Mouse (Mus musculus) forebrain, embryonic 15.5 days (tissue): ENCODE data around the gene Rbm6. TPM values are rescaled to one million over a fixed set of nuclear protein-coding genes. Genes with fewer than 3 reads are reported as not detected.

Source experiments
- ATAC-seq: fragments of 200-750 bp; cut with Nextera tagmentation; replicated peaks from 2 replicates; pipeline ENCODE4 v1.8.0; 2017; ENCODE audit warnings: mild to moderate bottlenecking, moderate TSS enrichment, moderate library complexity
- H3K27ac ChIP-seq: fragments of 300-500 bp; sonication (generic); replicated peaks from 2 replicates; pipeline ENCODE4 v1.5.1; 2015; ENCODE audit warnings: mild to moderate bottlenecking, inconsistent platforms
- H3K27me3 ChIP-seq: fragments of 300-500 bp; sonication (generic); 2 replicates; pipeline ENCODE4 v1.6.1; 2015; ENCODE audit warnings: inconsistent platforms
- H3K36me3 ChIP-seq: fragments of 300-500 bp; sonication (generic); 2 replicates; pipeline ENCODE4 v1.6.1; 2015; ENCODE audit warnings: mild to moderate bottlenecking, inconsistent platforms
- H3K4me1 ChIP-seq: fragments of 300-500 bp; sonication (generic); 2 replicates; pipeline ENCODE4 v1.6.1; 2015; ENCODE audit warnings: inconsistent platforms
- H3K4me2 ChIP-seq: fragments of 300-500 bp; sonication (generic); replicated peaks from 2 replicates; pipeline ENCODE4 v1.6.1; 2015; ENCODE audit warnings: mild to moderate bottlenecking, inconsistent platforms
- H3K4me3 ChIP-seq: fragments of 300-500 bp; sonication (generic); 2 replicates; pipeline ENCODE4 v1.5.1; 2015; ENCODE audit warnings: mild to moderate bottlenecking, inconsistent platforms
- H3K9ac ChIP-seq: fragments of 300-500 bp; sonication (generic); replicated peaks from 2 replicates; pipeline ENCODE4 v1.6.1; 2015; ENCODE audit warnings: mild to moderate bottlenecking, inconsistent platforms
- H3K9me3 ChIP-seq: fragments of 300-500 bp; sonication (generic); 2 replicates; pipeline ENCODE4 v1.6.1; 2016; ENCODE audit warnings: inconsistent platforms
- WGBS: fragments of 180-500 bp; shearing (Covaris S2); methylation state at CpG from one replicate; pipeline ENCODE4 v1.1.7; 2015; ENCODE audit warnings: mixed read lengths; 5-methylcytosine and 5-hydroxymethylcytosine counted together
- polyA plus RNA-seq: library from polyadenylated mRNA; unstranded; fragments of >200 nt; fragmentation: Nextera tagmentation; extraction: Ambion mirVana; gene quantifications from 2 replicates; pipeline ENCODE4 v1.2.1, GENCODE M21; 2015

Gene Rbm6
- polyA plus RNA-seq, 1 experiment from 2014 or later = 125 TPM

- Histone ChIP-seq H3K4me1 (peaks cover 21% of the 10 kb centered on the region), H3K9ac (no peak overlapping the region), H3K4me2 (no peak overlapping the region), H3K27ac (no peak overlapping the region), H3K36me3 (peaks cover 12% of the 10 kb centered on the region; the same call in 1 of the 2 replicates), H3K4me3 (no peak overlapping the region), H3K27me3 (no peaks in the 10 kb centered on the region), H3K9me3 (no peaks in the 10 kb centered on the region)
- 5% methylated on average over 4 of the region's 4 CpGs for WGBS
- 0 out of 2 replicates have a peak, but pooled peaks have one; percentile 35 for ATAC-seq
Observed at GRCm38 (mm10) chr9:107904726-107905125, 31.7 kb upstream of the Rbm6 start.

GRCm38 (mm10) chr9:107901627-107901914 lies 28.5 kb upstream of the Rbm6 start:
- H3K4me1 ChIP-seq = peaks cover 13% of the 10 kb centered on the region
- 9% methylated on average over 17 of the region's 17 CpGs for WGBS
- H3K27me3 ChIP-seq = no peaks in the 10 kb centered on the region
- H3K27ac ChIP-seq = no peak overlapping the region
- peak overlapping the region; percentile 53 for H3K4me2 ChIP-seq
- H3K9ac ChIP-seq = no peak overlapping the region; the same call in 1 of the 2 replicates
- peaks cover 18% of the 10 kb centered on the region; the same call in 1 of the 2 replicates for H3K36me3 ChIP-seq
- H3K9me3 ChIP-seq = no peaks in the 10 kb centered on the region
- no peak for ATAC-seq
- H3K4me3 ChIP-seq = peak overlapping the region; percentile 37

- ATAC-seq = peak; percentile 64
- Histone ChIP-seq H3K9me3 (no peaks in the 10 kb centered on the region), H3K4me2 (peak overlapping the region; percentile 53), H3K9ac (peak overlapping the region; percentile 40), H3K4me3 (peak overlapping the region; percentile 37), H3K4me1 (peaks cover 13% of the 10 kb centered on the region), H3K27ac (peak overlapping the region; percentile 51), H3K27me3 (no peaks in the 10 kb centered on the region), H3K36me3 (peaks cover 18% of the 10 kb centered on the region; the same call in 1 of the 2 replicates)
- WGBS = 2% methylated on average over 44 of the region's 44 CpGs
Observed at GRCm38 (mm10) chr9:107900840-107901626, 28.0 kb upstream of the Rbm6 start.

GRCm38 (mm10) chr9:107899855-107900254 lies 26.8 kb upstream of the Rbm6 start:
- Histone ChIP-seq H3K36me3 (peaks cover 18% of the 10 kb centered on the region; the same call in 1 of the 2 replicates), H3K27me3 (no peaks in the 10 kb centered on the region)

GRCm38 (mm10) chr9:107898563-107898962 lies 25.5 kb upstream of the Rbm6 start:
- no peak overlapping the region for H3K27ac ChIP-seq
- no peak for ATAC-seq
- 86% methylated on average over 10 of the region's 10 CpGs for WGBS
- no peak overlapping the region for H3K4me2 ChIP-seq
- H3K27me3 ChIP-seq = no peaks in the 10 kb centered on the region
- peaks cover 13% of the 10 kb centered on the region for H3K4me1 ChIP-seq
- H3K9ac ChIP-seq = no peak overlapping the region
- peaks cover 18% of the 10 kb centered on the region; the same call in 1 of the 2 replicates for H3K36me3 ChIP-seq
- no peak overlapping the region for H3K4me3 ChIP-seq
- no peaks in the 10 kb centered on the region for H3K9me3 ChIP-seq

More at GRCm38 (mm10) chr9:107899855-107900254, 26.8 kb upstream of the Rbm6 start:
- WGBS = 65% methylated on average over 12 of the region's 12 CpGs
- H3K27ac ChIP-seq = no peak overlapping the region
- no peak for ATAC-seq
- H3K9ac ChIP-seq = no peak overlapping the region
- H3K4me2 ChIP-seq = no peak overlapping the region
- no peaks in the 10 kb centered on the region for H3K9me3 ChIP-seq
- H3K4me1 ChIP-seq = peaks cover 13% of the 10 kb centered on the region
- no peak overlapping the region for H3K4me3 ChIP-seq

- Histone ChIP-seq H3K27ac (no peak overlapping the region), H3K4me1 (peaks cover 13% of the 10 kb centered on the region), H3K27me3 (no peaks in the 10 kb centered on the region), H3K9ac (no peak overlapping the region), H3K4me3 (no peak overlapping the region), H3K36me3 (no peaks in the 10 kb centered on the region), H3K9me3 (no peaks in the 10 kb centered on the region), H3K4me2 (no peak overlapping the region)
- 100% methylated on average over 1 of the region's 1 CpGs for WGBS
- ATAC-seq = no peak
Observed at GRCm38 (mm10) chr9:107891023-107891422, 18.0 kb upstream of the Rbm6 start.

GRCm38 (mm10) chr9:107890260-107890659 lies 17.2 kb upstream of the Rbm6 start:
- Histone ChIP-seq H3K9ac (no peak overlapping the region), H3K36me3 (no peaks in the 10 kb centered on the region), H3K27ac (no peak overlapping the region), H3K4me2 (no peak overlapping the region), H3K4me1 (peaks cover 13% of the 10 kb centered on the region), H3K9me3 (no peaks in the 10 kb centered on the region), H3K4me3 (no peak overlapping the region), H3K27me3 (no peaks in the 10 kb centered on the region)
- WGBS = 93% methylated on average over 6 of the region's 6 CpGs
- no peak for ATAC-seq

- Histone ChIP-seq H3K27me3 (no peaks in the 10 kb centered on the region), H3K27ac (peak overlapping the region; percentile 68), H3K9me3 (no peaks in the 10 kb centered on the region), H3K4me1 (peaks cover 13% of the 10 kb centered on the region), H3K4me2 (peak overlapping the region; percentile 83), H3K36me3 (no peaks in the 10 kb centered on the region), H3K4me3 (peak overlapping the region; percentile 80), H3K9ac (peak overlapping the region; percentile 79)
- peak; percentile 68 for ATAC-seq
- 1% methylated on average over 18 of the region's 18 CpGs for WGBS
Observed at GRCm38 (mm10) chr9:107888267-107888850, 15.3 kb upstream of the Rbm6 start.

- WGBS = 0% methylated on average over 28 of the region's 28 CpGs
- peak within 1 kb of the TSS; percentile 83 for H3K4me2 ChIP-seq
- peaks cover 13% of the 10 kb centered on the region for H3K4me1 ChIP-seq
- no peaks in the 10 kb centered on the region for H3K36me3 ChIP-seq
- peak within 1 kb of the TSS; percentile 79 for H3K9ac ChIP-seq
- no peaks in the 10 kb centered on the region for H3K9me3 ChIP-seq
- peak within 1 kb of the TSS; percentile 68 for H3K27ac ChIP-seq
- no peaks in the 10 kb centered on the region for H3K27me3 ChIP-seq
- H3K4me3 ChIP-seq = peak within 1 kb of the TSS; percentile 80
- ATAC-seq = peak; percentile 96
Observed at GRCm38 (mm10) chr9:107887804-107888266, 14.8 kb upstream of the Rbm6 start, which contains the start of gene Mon1a. TSS of gene Mon1a (plus strand) at chr9:107888151.

GRCm38 (mm10) chr9:107880411-107880810 lies 7.4 kb upstream of the Rbm6 start:
- Histone ChIP-seq H3K9me3 (no peaks in the 10 kb centered on the region), H3K27me3 (0 out of 2 replicates have a peak, but pooled peaks cover 2% of the 10 kb centered on the region), H3K27ac (no peak overlapping the region), H3K4me1 (no peaks in the 10 kb centered on the region), H3K9ac (no peak overlapping the region), H3K4me3 (no peak overlapping the region), H3K4me2 (no peak overlapping the region), H3K36me3 (no peaks in the 10 kb centered on the region)
- no peak for ATAC-seq
- WGBS = 70% methylated on average over 4 of the region's 4 CpGs

GRCm38 (mm10) chr9:107872350-107873098 lies 513 bp downstream of the Rbm6 start:
- ATAC-seq = peak; percentile 100
- H3K9ac ChIP-seq = peak overlapping the region; percentile 95
- no peaks in the 10 kb centered on the region for H3K27me3 ChIP-seq
- under 1% methylated on average over 79 of the region's 80 CpGs for WGBS
- H3K27ac ChIP-seq = peak overlapping the region; percentile 96
- H3K36me3 ChIP-seq = no peaks in the 10 kb centered on the region
- peak overlapping the region; percentile 69 for H3K4me2 ChIP-seq
- H3K4me1 ChIP-seq = peaks cover 19% of the 10 kb centered on the region
- peak overlapping the region; percentile 84 for H3K4me3 ChIP-seq
- H3K9me3 ChIP-seq = no peaks in the 10 kb centered on the region

- ATAC-seq = no peak
- no peaks in the 10 kb centered on the region for H3K36me3 ChIP-seq
- H3K27ac ChIP-seq = no peak overlapping the region
- no peaks in the 10 kb centered on the region for H3K27me3 ChIP-seq
- H3K9ac ChIP-seq = no peak overlapping the region
- H3K9me3 ChIP-seq = no peaks in the 10 kb centered on the region
- no peak overlapping the region for H3K4me2 ChIP-seq
- H3K4me3 ChIP-seq = no peak overlapping the region
- peaks cover 7% of the 10 kb centered on the region for H3K4me1 ChIP-seq
- WGBS = 100% methylated on average over 2 of the region's 2 CpGs
Observed at GRCm38 (mm10) chr9:107866081-107866480, 7.0 kb downstream of the Rbm6 start.
